9 mouse cellular contexts compared by ENCODE assay signal in the genomic region with DNA sequence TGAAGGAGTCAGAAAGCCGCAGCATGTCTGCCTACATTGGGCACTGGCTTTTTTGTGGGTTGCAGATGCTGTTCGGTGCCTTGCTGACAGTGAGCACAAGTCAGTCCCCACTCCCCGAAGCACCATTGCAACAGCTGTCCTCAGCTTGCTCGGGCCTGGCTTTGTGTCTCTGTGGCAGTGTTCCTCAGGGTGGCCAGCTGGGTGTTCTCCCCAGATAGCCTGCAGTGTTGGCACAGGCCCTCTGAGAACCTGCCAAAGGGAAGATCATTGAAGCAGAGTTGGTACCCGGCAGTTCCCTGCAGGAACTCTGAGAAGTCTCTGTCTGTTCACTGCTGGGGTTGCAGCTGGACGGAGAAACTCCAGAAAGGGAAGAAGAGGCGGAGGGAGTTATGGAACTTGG. TPM values are rescaled to one million over a fixed set of nuclear protein-coding genes. Genes with fewer than 3 reads are reported as not detected.
A peak's percentile ranks its signal among the peaks of the same experiment; 100 is the strongest.
DNase-seq lines count a peak whose midpoint lies in the region; ATAC-seq lines count a peak whose summit lies in the region.
"Had no signal": no experiment of that assay in that cellular context is flagged by ENCODE, and none has a peak within 500 bp of the region (broad histone marks: within the 10 kb centered on the region; RNA-seq: fewer than 3 reads in every experiment).

No protein-coding gene starts in this region.

- no peak overlapping the region for H3K4me3 ChIP-seq in hindbrain, embryonic 10.5 days
- H3K4me3 ChIP-seq in hindbrain, embryonic 11.5 days (ENCODE audit: low read depth, low read length), result no peak overlapping the region
- no peak overlapping the region for H3K4me3 ChIP-seq in midbrain, embryonic 16.5 days (ENCODE audit: low read depth, low read length)
- H3K4me3 ChIP-seq: limb, embryonic 10.5 days had no signal

- DNase-seq in hindbrain, embryonic 10.5 days (ENCODE audit: low spot score), result no peak
- no peak for DNase-seq in hindbrain, embryonic 11.5 days (ENCODE audit: low spot score)
- peak; percentile 19 to 46 for DNase-seq in frontal cortex, postnatal 14 days (ENCODE audit: low spot score in 2 of 2)
- peak; percentile 42 to 67 for DNase-seq in layer of hippocampus, postnatal 14 days (ENCODE audit: low spot score in 2 of 2)
- DNase-seq in ovary, postnatal 36 days (ENCODE audit: low spot score), result no peak
- no peak for DNase-seq in kidney, postnatal 25 days
- no peak for DNase-seq in T-cell, adult 2 months (ENCODE audit: low spot score)

- no peak for ATAC-seq in hindbrain, embryonic 11.5 days (ENCODE audit: low FRiP score)
- ATAC-seq in midbrain, embryonic 16.5 days, result no peak

- H3K36me3 ChIP-seq in hindbrain, embryonic 10.5 days, result no peaks in the 10 kb centered on the region
- H3K36me3 ChIP-seq in hindbrain, embryonic 11.5 days (ENCODE audit: control insufficient read depth, insufficient read depth, low read length), result no peaks in the 10 kb centered on the region
- no peaks in the 10 kb centered on the region for H3K36me3 ChIP-seq in midbrain, embryonic 16.5 days (ENCODE audit: control insufficient read depth, insufficient read depth, low read length)
- H3K36me3 ChIP-seq: limb, embryonic 10.5 days had no signal

- 83% methylated on average over 7 of the region's 7 CpGs for WGBS in hindbrain, embryonic 10.5 days
- WGBS in hindbrain, embryonic 11.5 days, result 79% methylated on average over 7 of the region's 7 CpGs
- 56% methylated on average over 7 of the region's 7 CpGs for WGBS in midbrain, embryonic 16.5 days

- H3K4me2 ChIP-seq in hindbrain, embryonic 11.5 days (replicated peaks; ENCODE audit: low read depth, low read length), result no peak overlapping the region
- no peak overlapping the region for H3K4me2 ChIP-seq in midbrain, embryonic 16.5 days (ENCODE audit: low read length)

- peaks cover 3% of the 10 kb centered on the region; the same call in 1 of the 2 replicates for H3K27me3 ChIP-seq in hindbrain, embryonic 10.5 days (ENCODE audit: insufficient read depth, poor library complexity, severe bottlenecking)
- no peaks in the 10 kb centered on the region for H3K27me3 ChIP-seq in hindbrain, embryonic 11.5 days (ENCODE audit: control insufficient read depth, insufficient read depth, low read length)
- no peaks in the 10 kb centered on the region for H3K27me3 ChIP-seq in midbrain, embryonic 16.5 days (ENCODE audit: control insufficient read depth, insufficient read depth, low read depth, low read length)

- no peak overlapping the region for H3K9ac ChIP-seq in hindbrain, embryonic 11.5 days (ENCODE audit: low read depth, low read length)
- H3K9ac ChIP-seq in midbrain, embryonic 16.5 days (ENCODE audit: low read depth, low read length), result no peak overlapping the region

- no peaks in the 10 kb centered on the region for H3K9me3 ChIP-seq in hindbrain, embryonic 10.5 days
- no peaks in the 10 kb centered on the region for H3K9me3 ChIP-seq in hindbrain, embryonic 11.5 days (ENCODE audit: control insufficient read depth, low read length)
- no peaks in the 10 kb centered on the region for H3K9me3 ChIP-seq in midbrain, embryonic 16.5 days (replicated peaks; ENCODE audit: control insufficient read depth, low read length, poor library complexity, severe bottlenecking)
- H3K9me3 ChIP-seq: limb, embryonic 10.5 days had no signal

- H3K4me1 ChIP-seq in hindbrain, embryonic 10.5 days (replicated peaks), result peaks cover 37% of the 10 kb centered on the region
- H3K4me1 ChIP-seq in hindbrain, embryonic 11.5 days (replicated peaks; ENCODE audit: control insufficient read depth, insufficient read depth, low read length), result no peaks in the 10 kb centered on the region
- H3K4me1 ChIP-seq in midbrain, embryonic 16.5 days (ENCODE audit: control insufficient read depth, insufficient read depth, low read length), result peaks cover 29% of the 10 kb centered on the region

- H3K27ac ChIP-seq in hindbrain, embryonic 10.5 days, result peak overlapping the region; percentile 66
- H3K27ac ChIP-seq in hindbrain, embryonic 11.5 days (ENCODE audit: low read depth, low read length), result no peak overlapping the region
- peak overlapping the region; percentile 61 for H3K27ac ChIP-seq in midbrain, embryonic 16.5 days (ENCODE audit: low read length)
- H3K27ac ChIP-seq: limb, embryonic 10.5 days had no signal

RNA-seq across cellular contexts. Expression of gene Nxpe4, which starts 22.5 kb away (rescaled TPM):
- polyA plus RNA-seq in hindbrain, embryonic 10.5 days (2016; fragmentation: Nextera tagmentation; extraction: Ambion mirVana), result 4.7 and 6.2 TPM in 2 replicates
- polyA plus RNA-seq in hindbrain, embryonic 11.5 days (2014; fragmentation: Nextera tagmentation; extraction: Ambion mirVana), result 7.5 and 8.2 TPM in 2 replicates
- 10 to 100 TPM; 10.8 to 10.9 TPM for total RNA-seq in layer of hippocampus, postnatal 14 days (2021)
- 7.7 and 9.0 TPM in 2 replicates for polyA plus RNA-seq in midbrain, embryonic 16.5 days (2015; fragmentation: Nextera tagmentation; extraction: Ambion mirVana)

Comparison
In these comparisons a context has a peak if more than half of its experiments do, and no peak if none do; other contexts are left out.
1. DNase-seq: peak in frontal cortex, postnatal 14 days (2 of 2) and layer of hippocampus, postnatal 14 days (2 of 2); none in hindbrain, embryonic 10.5 days (single experiment), hindbrain, embryonic 11.5 days (single experiment), ovary, postnatal 36 days (single experiment), kidney, postnatal 25 days (0 of 2) and T-cell, adult 2 months (single experiment).